Mouse (Mus musculus): ENCODE measurements around the gene Hif3a. TPM values are rescaled to one million over a fixed set of nuclear protein-coding genes. Genes with fewer than 3 reads are reported as not detected.

The Hif3a gene
- polyA plus RNA-seq (2015; fragmentation: Nextera tagmentation; extraction: Ambion mirVana): 6.8 TPM in 2 replicates

GRCm38 (mm10) chr7:17062389-17062788 is at the start of gene Hif3a:
TSS of gene Hif3a (minus strand) at chr7:17062427.

DNA sequence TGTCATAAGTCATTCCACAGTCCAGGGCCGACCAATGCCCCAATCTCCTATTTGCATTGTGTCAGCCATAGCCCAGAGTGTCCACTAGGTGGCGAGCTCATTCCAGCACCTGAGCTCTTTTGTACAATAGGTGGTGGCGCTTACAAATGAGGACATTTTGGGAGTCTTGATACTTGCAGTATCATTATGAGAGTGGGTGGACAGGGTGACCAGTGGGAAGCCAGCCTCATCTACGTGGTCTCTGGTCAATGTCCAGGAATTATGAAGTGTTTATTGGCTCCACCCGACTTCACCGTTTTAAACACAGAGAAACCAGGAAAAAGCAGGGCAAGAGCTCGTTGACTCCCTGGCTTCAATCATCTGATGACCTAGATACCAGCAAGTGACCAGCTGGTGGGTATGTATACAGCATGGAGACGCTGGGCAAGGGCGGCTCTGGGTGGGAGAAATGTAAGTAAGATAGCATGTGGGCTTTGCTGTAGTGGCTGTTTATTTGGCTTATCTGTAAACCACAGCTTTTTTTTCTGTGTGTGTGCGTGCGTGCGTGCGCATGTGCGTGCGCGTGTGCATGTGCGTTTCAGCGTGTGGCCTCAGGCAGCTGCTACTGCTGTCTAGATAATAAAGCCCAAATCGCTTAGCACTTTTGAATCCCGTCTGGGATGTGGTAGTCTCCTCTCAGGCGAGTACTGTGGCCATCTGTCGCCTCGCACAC is 11.8 kb upstream of the Hif3a start, which contains the start of gene Psg16:
Gene Psg16 (plus strand): TSS at position 137 of the 712 bp plus-strand sequence.

DNA sequence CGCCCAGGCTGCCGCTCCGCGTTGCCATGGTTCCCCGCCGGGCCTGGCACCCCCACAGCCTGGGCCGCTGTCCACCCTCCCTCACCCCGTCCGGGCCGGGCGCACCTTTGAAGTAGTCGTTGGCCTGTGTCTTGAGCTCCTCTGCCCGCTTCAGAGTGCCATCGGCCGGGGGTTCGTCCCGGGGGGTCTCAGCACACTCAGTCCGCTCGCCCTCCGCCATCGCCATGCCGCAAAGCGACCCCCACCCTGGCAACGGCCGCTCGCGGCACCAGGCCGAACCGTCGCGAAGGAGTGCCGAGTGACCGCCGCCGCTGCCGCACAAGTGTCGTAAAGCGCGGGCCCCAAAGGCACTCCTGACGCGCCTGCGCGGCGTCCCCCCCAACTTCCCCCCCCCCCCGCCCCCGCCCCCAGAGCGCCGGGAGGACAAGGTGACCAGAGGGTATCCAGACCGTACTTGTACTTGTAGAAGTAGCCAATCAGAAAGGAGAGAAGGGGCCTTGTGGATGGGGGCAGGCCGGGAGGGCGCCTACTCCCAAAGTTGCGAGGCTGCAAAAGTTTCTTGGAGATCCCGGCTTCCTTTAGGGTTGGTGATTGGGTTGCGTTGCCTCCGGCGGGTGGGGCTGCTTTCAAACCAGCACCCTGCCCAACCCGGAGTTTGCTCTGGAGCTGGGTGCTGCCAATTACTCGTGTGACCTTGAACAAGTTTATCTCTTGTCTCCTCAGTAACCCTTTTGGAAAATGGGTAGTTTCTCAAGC is 34.5 kb downstream of the Hif3a start, which contains the start of gene Ppp5c:
Gene Ppp5c (minus strand): TSS at position 337 of the 756 bp plus-strand sequence.

GRCm38 (mm10) chr7:16992451-16992807 is 69.8 kb downstream of the Hif3a start, which contains the start of gene Ccdc8:
TSS of gene Ccdc8 (plus strand) at chr7:16992708.

GRCm38 (mm10) chr7:16982859-16983568 is 79.2 kb downstream of the Hif3a start, which contains the start of gene Gm42372:
TSS of gene Gm42372 (plus strand) at chr7:16983086.

Other genes with a start within 250 kb of the Hif3a start
- 38.7 and 38.9 TPM in 2 replicates for gene Strn4, start 246.5 kb downstream of the Hif3a start, polyA plus RNA-seq (2015; fragmentation: Nextera tagmentation; extraction: Ambion mirVana)
- gene Fkrp, start 245.7 kb downstream of the Hif3a start, polyA plus RNA-seq (2015; fragmentation: Nextera tagmentation; extraction: Ambion mirVana): 16.7 and 18.5 TPM in 2 replicates
- gene Prkd2, start 219.5 kb downstream of the Hif3a start, polyA plus RNA-seq (2015; fragmentation: Nextera tagmentation; extraction: Ambion mirVana): 7.3 and 8.5 TPM in 2 replicates
- 2.1 and 3.8 TPM in 2 replicates for gene Dact3, start 187.1 kb downstream of the Hif3a start, polyA plus RNA-seq (2015; fragmentation: Nextera tagmentation; extraction: Ambion mirVana)
- 2.1 and 2.2 TPM in 2 replicates for gene Gng8, start 170.6 kb downstream of the Hif3a start, polyA plus RNA-seq (2015; fragmentation: Nextera tagmentation; extraction: Ambion mirVana)
- gene Ptgir, start 155.9 kb downstream of the Hif3a start, polyA plus RNA-seq (2015; fragmentation: Nextera tagmentation; extraction: Ambion mirVana): 1.7 and 1.9 TPM in 2 replicates
- 46.4 and 58.8 TPM in 2 replicates for gene Calm3, start 138.3 kb downstream of the Hif3a start, polyA plus RNA-seq (2015; fragmentation: Nextera tagmentation; extraction: Ambion mirVana)
- 27.5 and 27.9 TPM in 2 replicates for gene Pnmal2, start 117.7 kb downstream of the Hif3a start, polyA plus RNA-seq (2015; fragmentation: Nextera tagmentation; extraction: Ambion mirVana)
- gene Pnmal1, start 102.7 kb downstream of the Hif3a start, polyA plus RNA-seq (2015; fragmentation: Nextera tagmentation; extraction: Ambion mirVana): 0.33 and 0.38 TPM in 2 replicates
- gene Gm42372, start 79.3 kb downstream of the Hif3a start, polyA plus RNA-seq (2015; fragmentation: Nextera tagmentation; extraction: Ambion mirVana): 0.03 TPM in 1 of 2 replicates, not detected in the other
- gene Ccdc8, start 69.7 kb downstream of the Hif3a start, polyA plus RNA-seq (2015; fragmentation: Nextera tagmentation; extraction: Ambion mirVana): 12.8 and 14.3 TPM in 2 replicates
- 67.2 and 70.1 TPM in 2 replicates for gene Ppp5c, start 34.5 kb downstream of the Hif3a start, polyA plus RNA-seq (2015; fragmentation: Nextera tagmentation; extraction: Ambion mirVana)
- 0.23 and 0.27 TPM in 2 replicates for gene Psg16, start 11.6 kb upstream of the Hif3a start, polyA plus RNA-seq (2015; fragmentation: Nextera tagmentation; extraction: Ambion mirVana)
- not detected in 2 replicates for gene Ceacam3, start 87.9 kb upstream of the Hif3a start, polyA plus RNA-seq (2015; fragmentation: Nextera tagmentation; extraction: Ambion mirVana)
- not detected in 2 replicates for gene Psg29, start 141.1 kb upstream of the Hif3a start, polyA plus RNA-seq (2015; fragmentation: Nextera tagmentation; extraction: Ambion mirVana)